Mouse (Mus musculus) fibroblast of lung, adult 2 months (primary cell): Measurements from ENCODE around the gene Pld3.
"Not testable (repeated sequence)": the region's sequence is repeated elsewhere in the genome, so short reads cannot be mapped to it uniquely, and the experiment has no call there.

Experiments
- DNase-seq: peaks from one replicate; pipeline ENCODE4 v3.0.0-alpha.2; 2011; ENCODE audit warnings: low read depth

Gene Pld3

GRCm38 (mm10) chr7:27523805-27524204, 29.2 kb downstream of the Pld3 start:
- no peak for DNase-seq

- DNase-seq = no peak
Observed at GRCm38 (mm10) chr7:27522967-27523366, 30.1 kb downstream of the Pld3 start, which contains the start of gene Hipk4. Gene Hipk4 (plus strand): TSS chr7:27523267.

- DNase-seq = no peak
Observed at GRCm38 (mm10) chr7:27520599-27520998, 32.4 kb downstream of the Pld3 start.

- no peak for DNase-seq
Observed at GRCm38 (mm10) chr7:27520104-27520503, 32.9 kb downstream of the Pld3 start.

GRCm38 (mm10) chr7:27518314-27518713, 34.7 kb downstream of the Pld3 start:
- no peak for DNase-seq

GRCm38 (mm10) chr7:27514961-27515360, 38.1 kb downstream of the Pld3 start:
- no peak for DNase-seq

- no peak for DNase-seq
Observed at GRCm38 (mm10) chr7:27510809-27511208, 42.2 kb downstream of the Pld3 start.

GRCm38 (mm10) chr7:27508648-27509005, 44.4 kb downstream of the Pld3 start:
- DNase-seq = no peak

- DNase-seq = peak; percentile 85
Observed at GRCm38 (mm10) chr7:27507711-27508647, 45.0 kb downstream of the Pld3 start.

GRCm38 (mm10) chr7:27506765-27507370, 46.1 kb downstream of the Pld3 start:
- no peak for DNase-seq

GRCm38 (mm10) chr7:27501620-27502019, 51.4 kb downstream of the Pld3 start:
- no peak for DNase-seq

- DNase-seq = no peak
Observed at GRCm38 (mm10) chr7:27499036-27499435, 54.0 kb downstream of the Pld3 start, which contains the start of gene Prx. Gene Prx (plus strand): TSS chr7:27499324.

GRCm38 (mm10) chr7:27494659-27495367, 58.2 kb downstream of the Pld3 start:
- not testable (repeated sequence) for DNase-seq

GRCm38 (mm10) chr7:27493450-27493849, 59.6 kb downstream of the Pld3 start:
- no peak for DNase-seq

GRCm38 (mm10) chr7:27493022-27493421, 60.0 kb downstream of the Pld3 start:
- no peak for DNase-seq

GRCm38 (mm10) chr7:27491856-27492255, 61.2 kb downstream of the Pld3 start:
- no peak for DNase-seq

GRCm38 (mm10) chr7:27490543-27491329, 62.3 kb downstream of the Pld3 start:
- peak; percentile 58 for DNase-seq

GRCm38 (mm10) chr7:27490227-27490542, 62.8 kb downstream of the Pld3 start:
- no peak for DNase-seq

- no peak for DNase-seq
Observed at GRCm38 (mm10) chr7:27489270-27489869, 63.6 kb downstream of the Pld3 start.

- peak; percentile 17 for DNase-seq
Observed at GRCm38 (mm10) chr7:27487740-27488268, 65.2 kb downstream of the Pld3 start.
